Mouse (Mus musculus) mouse embryonic stem cell (cell line): ENCODE results near the gene Padi2.

ENCODE experiments used
- in situ Hi-C, 2 experiments: fragments of 300-500 bp; cut with MboI; formaldehyde crosslinking; loops; 1 replicate in 1 of 2; 3 replicates in 1 of 2; pipeline ENCODE4 v1.14.3; 2019 to 2020; ENCODE audit warnings: low sequenced_read_pairs in 2 of 2, low pct_unique_long_range_greater_than_20kb in 1 of 2, mixed read lengths in 1 of 2; ENCODE audit not compliant: unreplicated experiment in 1 of 2

Padi2 gene

GRCm38 (mm10) chr4:140947487-140948440 is 41.6 kb downstream of the Padi2 start:
- in situ Hi-C loops = no loop called here

- in situ Hi-C loops = no loop called here
Observed at GRCm38 (mm10) chr4:140948481-140948880, 42.3 kb downstream of the Padi2 start.

- in situ Hi-C loops = no loop called here
Observed at GRCm38 (mm10) chr4:140949052-140949451, 42.9 kb downstream of the Padi2 start.

- in situ Hi-C loops = no loop called here
Observed at GRCm38 (mm10) chr4:140949616-140950015, 43.5 kb downstream of the Padi2 start.

GRCm38 (mm10) chr4:140950574-140950973 is 44.4 kb downstream of the Padi2 start:
- in situ Hi-C loops = no loop called here

- in situ Hi-C loops = no loop called here
Observed at GRCm38 (mm10) chr4:140951861-140952641, 45.9 kb downstream of the Padi2 start.

GRCm38 (mm10) chr4:140957131-140957702 is 51.1 kb downstream of the Padi2 start:
- in situ Hi-C loops = no loop called here

GRCm38 (mm10) chr4:140957725-140958124 is 51.6 kb downstream of the Padi2 start:
- in situ Hi-C loops = no loop called here

GRCm38 (mm10) chr4:140958319-140958718 is 52.2 kb downstream of the Padi2 start:
- in situ Hi-C loops = no loop called here

GRCm38 (mm10) chr4:140959128-140959679 is 53.1 kb downstream of the Padi2 start:
- in situ Hi-C loops = no loop called here

GRCm38 (mm10) chr4:140959715-140960479 is 53.8 kb downstream of the Padi2 start:
- in situ Hi-C loops = no loop called here

- in situ Hi-C loops = no loop called here
Observed at GRCm38 (mm10) chr4:140960781-140961466, 54.8 kb downstream of the Padi2 start, which contains the start of gene Sdhb. TSS of gene Sdhb (plus strand) at chr4:140961203.

GRCm38 (mm10) chr4:140961467-140962206 is 55.5 kb downstream of the Padi2 start:
- in situ Hi-C loops = no loop called here

- in situ Hi-C loops = no loop called here
Observed at GRCm38 (mm10) chr4:140962207-140962909, 56.2 kb downstream of the Padi2 start.

- in situ Hi-C loops = no loop called here
Observed at GRCm38 (mm10) chr4:140962950-140963349, 56.8 kb downstream of the Padi2 start.

GRCm38 (mm10) chr4:140963941-140964597 is 57.9 kb downstream of the Padi2 start:
- in situ Hi-C loops = no loop called here
